Mouse (Mus musculus): ENCODE data around the gene Naa80.

- TF ChIP-seq POLR2A (IDR thresholded peaks at IDR 0.05; ENCODE audit: low read depth, low read length) (no peak), CTCF (IDR thresholded peaks at IDR 0.05; ENCODE audit: borderline replicate concordance, insufficient read depth, low read length) (no peak)
Measured at GRCm38 (mm10) chr9:107628721-107629410, 50.2 kb downstream of the Naa80 start.

Measured in embryonic fibroblast, embryonic 13.5 days (primary cell).